Mouse (Mus musculus) CH12.LX (cell line): ENCODE measurements at regions not wholly inside any gene's neighbourhood (a gene's known extent, or its start where the extent isn't known, plus 50 kb on each side); places are given as distances from the start of the nearest gene placed in this dataset.

Experiments used
- CTCF ChIP-seq, 2 experiments: IDR thresholded peaks in 1 of 2; conservative IDR thresholded peaks in 1 of 2; 2 replicates each; pipeline ENCODE4 v1.5.1; 2011 to 2012; ENCODE audit warnings: low read depth in 2 of 2, low read length in 2 of 2, improper control_type of control experiment in 1 of 2, inconsistent platforms in 1 of 2, mild to moderate bottlenecking in 1 of 2, moderate library complexity in 1 of 2
- E2F4 ChIP-seq: IDR thresholded peaks from 2 replicates; pipeline ENCODE4 v1.6.1; 2011; ENCODE audit warnings: low read depth, low read length, improper control_type of control experiment; ENCODE audit not compliant: insufficient replicate concordance
- EP300 ChIP-seq: IDR thresholded peaks from 2 replicates; pipeline ENCODE4 v1.6.1; 2011; ENCODE audit warnings: low read length, improper control_type of control experiment
- GABPA ChIP-seq: IDR thresholded peaks from 2 replicates; pipeline ENCODE4 v1.6.1; 2012; ENCODE audit warnings: low read depth, low read length, improper control_type of control experiment, inconsistent platforms; ENCODE audit not compliant: insufficient replicate concordance
- JUN ChIP-seq: IDR thresholded peaks from 2 replicates; pipeline ENCODE4 v1.6.1; 2011; ENCODE audit warnings: low read depth, mild to moderate bottlenecking, low read length, improper control_type of control experiment, moderate library complexity; ENCODE audit not compliant: insufficient read depth
- MAFK ChIP-seq: IDR thresholded peaks from 2 replicates; pipeline ENCODE4 v1.6.1; 2011; ENCODE audit warnings: low read length, improper control_type of control experiment; ENCODE audit not compliant: insufficient replicate concordance
- MAX ChIP-seq: IDR thresholded peaks from 2 replicates; pipeline ENCODE4 v1.6.1; 2011; ENCODE audit warnings: low read length, improper control_type of control experiment
- NRF1 ChIP-seq: IDR thresholded peaks from 2 replicates; pipeline ENCODE4 v1.6.1; 2014; ENCODE audit warnings: low read depth, mild to moderate bottlenecking, inconsistent platforms, low read length, improper control_type of control experiment, moderate library complexity
- POLR2A ChIP-seq: IDR thresholded peaks from 2 replicates; pipeline ENCODE4 v1.6.1; 2011; ENCODE audit warnings: low read depth, mild to moderate bottlenecking, improper control_type of control experiment, low read length
- TCF12 ChIP-seq: IDR thresholded peaks from 2 replicates; pipeline ENCODE4 v1.6.1; 2014; ENCODE audit warnings: low read depth, mild to moderate bottlenecking, inconsistent platforms, low read length, improper control_type of control experiment
- ZKSCAN1 ChIP-seq: IDR thresholded peaks from 2 replicates; pipeline ENCODE4 v1.6.1; 2012; ENCODE audit warnings: low read depth, inconsistent platforms, low read length, improper control_type of control experiment, borderline replicate concordance

GRCm38 (mm10) chr1:121631466-121631865 lies 63.7 kb upstream of the Ddx18 start:
- no peak for TF ChIP-seq CTCF (conservative IDR thresholded peaks at IDR 0.05 in 1 of 2, IDR thresholded peaks at IDR 0.05 in 1 of 2; ENCODE audit: low read depth in 2 of 2, low read length in 2 of 2)
- no peak for TF ChIP-seq NRF1
- no peak for TF ChIP-seq JUN
- TF ChIP-seq GABPA, result no peak
- no peak for TF ChIP-seq E2F4
- TF ChIP-seq TCF12, result no peak
- TF ChIP-seq EP300, result no peak
- TF ChIP-seq MAFK, result no peak
- TF ChIP-seq POLR2A, result no peak
- no peak for TF ChIP-seq MAX
- TF ChIP-seq ZKSCAN1, result no peak
